In the genomic region with DNA sequence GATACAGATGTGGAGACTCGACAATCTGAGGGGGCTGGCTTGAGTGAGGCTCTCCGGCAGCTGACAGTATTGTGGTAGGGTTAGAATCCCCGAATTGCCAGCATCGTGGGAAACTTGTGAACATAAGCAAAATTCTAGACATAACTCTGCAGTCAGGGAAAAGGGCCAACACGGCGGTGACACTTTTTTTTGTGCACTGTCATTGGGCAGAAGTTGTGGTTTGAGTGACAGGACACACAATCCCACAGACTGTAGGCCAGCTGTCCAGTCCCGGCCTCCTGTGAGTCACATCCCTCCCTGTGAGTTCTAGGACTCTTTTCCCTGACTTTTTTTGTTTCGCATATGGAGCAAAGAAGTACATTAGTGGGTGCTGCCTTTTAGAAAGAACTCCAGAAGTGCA, we compare ENCODE assay signal across 9 mouse cellular contexts. TPM values are rescaled to one million over a fixed set of nuclear protein-coding genes. Genes with fewer than 3 reads are reported as not detected.
A peak's percentile ranks its signal among the peaks of the same experiment; 100 is the strongest.
DNase-seq lines count a peak whose midpoint lies in the region; ATAC-seq lines count a peak whose summit lies in the region.
"Had no signal": no experiment of that assay in that cellular context is flagged by ENCODE, and none has a peak within 500 bp of the region (broad histone marks: within the 10 kb centered on the region; RNA-seq: fewer than 3 reads in every experiment).

No protein-coding gene starts in this region.

- intact Hi-C loops in heart, postnatal 25 days (cut with DNase I) = no loop called here

- H3K27me3 ChIP-seq in embryonic facial prominence, embryonic 15.5 days = no peaks in the 10 kb centered on the region
- no peaks in the 10 kb centered on the region for H3K27me3 ChIP-seq in liver, embryonic 16.5 days (ENCODE audit: control insufficient read depth, insufficient read depth, low read depth, low read length)
- H3K27me3 ChIP-seq: Patski had no signal

- WGBS in embryonic facial prominence, embryonic 15.5 days = 73% methylated on average over 8 of the region's 8 CpGs
- 59% methylated on average over 8 of the region's 8 CpGs for whole genome bisulfite sequencing in liver, embryonic 16.5 days (ENCODE audit: insufficient replicate concordance)

- DNase-seq in heart, adult 11 months = peak; percentile 88
- no peak for DNase-seq in heart, postnatal 25 days (ENCODE audit: low spot score)
- peak; percentile 82 for DNase-seq in 416B (ENCODE audit: low read depth)
- no peak for DNase-seq in retina, postnatal 1 day
- DNase-seq in gastrocnemius, adult 18-20 months (ENCODE audit: low spot score) = no peak
- DNase-seq in embryo, embryonic 9.5 days (ENCODE audit: extremely low spot score) = no peak

- H3K36me3 ChIP-seq in embryonic facial prominence, embryonic 15.5 days = peaks cover 16% of the 10 kb centered on the region
- H3K36me3 ChIP-seq in liver, embryonic 16.5 days (ENCODE audit: control insufficient read depth, insufficient read depth) = peaks cover 6% of the 10 kb centered on the region

- H3K4me3 ChIP-seq in embryonic facial prominence, embryonic 15.5 days (replicated peaks) = no peak overlapping the region
- H3K4me3 ChIP-seq in liver, embryonic 16.5 days (ENCODE audit: low read depth, low read length) = peak overlapping the region; percentile 85

- H3K9me3 ChIP-seq in embryonic facial prominence, embryonic 15.5 days (replicated peaks) = no peaks in the 10 kb centered on the region
- no peaks in the 10 kb centered on the region for H3K9me3 ChIP-seq in liver, embryonic 16.5 days (replicated peaks; ENCODE audit: control insufficient read depth, low read length)

- peak overlapping the region; percentile 95 for H3K4me2 ChIP-seq in embryonic facial prominence, embryonic 15.5 days (replicated peaks)
- peak overlapping the region; percentile 95 for H3K4me2 ChIP-seq in liver, embryonic 16.5 days (ENCODE audit: low read depth, low read length)

- no peak for ATAC-seq in embryonic facial prominence, embryonic 15.5 days (ENCODE audit: insufficient number of reproducible peaks, low FRiP score, low TSS enrichment, low read depth)
- no peak for ATAC-seq in liver, embryonic 16.5 days (ENCODE audit: low read depth)
- ATAC-seq: Patski had no signal

- H3K27ac ChIP-seq in embryonic facial prominence, embryonic 15.5 days (replicated peaks) = no peak overlapping the region
- no peak overlapping the region for H3K27ac ChIP-seq in liver, embryonic 16.5 days (ENCODE audit: low read length)

- H3K9ac ChIP-seq in embryonic facial prominence, embryonic 15.5 days = no peak overlapping the region
- 0 out of 2 replicates have a peak overlapping the region, but pooled peaks have one; percentile 23 for H3K9ac ChIP-seq in liver, embryonic 16.5 days (ENCODE audit: low read depth, low read length)

- peaks cover 27% of the 10 kb centered on the region for H3K4me1 ChIP-seq in embryonic facial prominence, embryonic 15.5 days
- H3K4me1 ChIP-seq in liver, embryonic 16.5 days (ENCODE audit: control insufficient read depth, low read depth, low read length) = peaks cover 28% of the 10 kb centered on the region

RNA-seq across cellular contexts. Expression of a gene that starts 1.3 kb away (rescaled TPM):
- 1 to 10 TPM; 2.0 to 2.6 TPM for total RNA-seq in heart, postnatal 25 days (2021)
- polyA plus RNA-seq in embryonic facial prominence, embryonic 15.5 days (2015; fragmentation: Nextera tagmentation; extraction: Ambion mirVana) = 6.1 and 7.4 TPM in 2 replicates
- 5.7 and 7.0 TPM in 2 replicates for polyA plus RNA-seq in liver, embryonic 16.5 days (2015; fragmentation: Nextera tagmentation; extraction: Ambion mirVana)
- total RNA-seq in gastrocnemius, adult 18-20 months (2021) = 1 to 10 TPM; 2.6 to 3.6 TPM

RNA-seq across cellular contexts. Expression of a gene that starts 25.6 kb away (rescaled TPM):
- 10 to 100 TPM; 18.5 to 20.2 TPM for total RNA-seq in heart, postnatal 25 days (2021)
- 30.1 and 32.6 TPM in 2 replicates for polyA plus RNA-seq in embryonic facial prominence, embryonic 15.5 days (2015; fragmentation: Nextera tagmentation; extraction: Ambion mirVana)
- polyA plus RNA-seq in liver, embryonic 16.5 days (2015; fragmentation: Nextera tagmentation; extraction: Ambion mirVana) = 20.9 and 23.1 TPM in 2 replicates
- 100 to 1,000 TPM in 1 of 2 experiments, 10 to 100 TPM in 1; 91.2 to 116 TPM for total RNA-seq in gastrocnemius, adult 18-20 months (2021)

Comparison
In these comparisons a context has a peak if more than half of its experiments do, and no peak if none do; other contexts are left out.
1. DNase-seq: peak in heart, adult 11 months (single experiment) and 416B (single experiment); none in heart, postnatal 25 days (single experiment), retina, postnatal 1 day (single experiment), gastrocnemius, adult 18-20 months (single experiment) and embryo, embryonic 9.5 days (single experiment).
2. RNA of a gene that starts 25.6 kb away (total RNA-seq): 91.2 to 116 TPM in gastrocnemius, adult 18-20 months; 18.5 to 20.2 TPM in heart, postnatal 25 days; every median in the first group is over 4 times any median in the second.